Mouse (Mus musculus) liver, embryonic 11.5 days (tissue): ENCODE measurements at regions not wholly inside any gene's neighbourhood (a gene's known extent, or its start where the extent isn't known, plus 50 kb on each side); places are given as distances from the start of the nearest gene placed in this dataset.

ENCODE experiments used
- ATAC-seq: fragments of 200-750 bp; cut with Nextera tagmentation; replicated peaks from 2 replicates; pipeline ENCODE4 v1.8.0; 2017; ENCODE audit warnings: moderate number of reproducible peaks, mild to moderate bottlenecking, moderate TSS enrichment, moderate library complexity; ENCODE audit not compliant: low FRiP score
- DNase-seq: peaks from one replicate; pipeline ENCODE4 v3.0.0-alpha.2; 2017; ENCODE audit warnings: low spot score
- H3K27ac ChIP-seq: fragments of 300-500 bp; sonication (generic); 2 replicates; pipeline ENCODE4 v1.5.1; 2014; ENCODE audit warnings: mild to moderate bottlenecking, low read depth, low read length, control low read depth
- H3K27me3 ChIP-seq: fragments of 300-500 bp; sonication (generic); replicated peaks from 2 replicates; pipeline ENCODE4 v1.6.1; 2014; ENCODE audit warnings: low read length, mixed read lengths; ENCODE audit not compliant: control insufficient read depth, insufficient read depth
- H3K36me3 ChIP-seq: fragments of 300-500 bp; sonication (generic); 2 replicates; pipeline ENCODE4 v1.6.1; 2014; ENCODE audit warnings: mild to moderate bottlenecking, low read length, moderate library complexity, mixed read lengths; ENCODE audit not compliant: control insufficient read depth, insufficient read depth
- H3K4me1 ChIP-seq: fragments of 300-500 bp; sonication (generic); replicated peaks from 2 replicates; pipeline ENCODE4 v1.6.1; 2014; ENCODE audit warnings: low read length, mixed read lengths; ENCODE audit not compliant: control insufficient read depth, insufficient read depth
- H3K4me2 ChIP-seq: fragments of 300-500 bp; sonication (generic); 2 replicates; pipeline ENCODE4 v1.6.1; 2014; ENCODE audit warnings: mild to moderate bottlenecking, control low read depth, moderate library complexity
- H3K4me3 ChIP-seq: fragments of 300-500 bp; sonication (generic); 2 replicates; pipeline ENCODE4 v1.5.1; 2014; ENCODE audit warnings: low read depth, low read length, control low read depth
- H3K9ac ChIP-seq: fragments of 300-500 bp; sonication (generic); 2 replicates; pipeline ENCODE4 v1.6.1; 2014; ENCODE audit warnings: low read depth, low read length, control low read depth
- H3K9me3 ChIP-seq: fragments of 300-500 bp; sonication (generic); 2 replicates; pipeline ENCODE4 v1.6.1; 2016; ENCODE audit warnings: low read length, inconsistent platforms, mixed read lengths; ENCODE audit not compliant: control insufficient read depth
- WGBS: fragments of 180-500 bp; shearing (Covaris S2); extraction: QIAGEN DNeasy Blood & Tissue Kit; methylation state at CpG from one replicate; pipeline ENCODE4 v1.1.7; 2014; 5-methylcytosine and 5-hydroxymethylcytosine counted together

DNA sequence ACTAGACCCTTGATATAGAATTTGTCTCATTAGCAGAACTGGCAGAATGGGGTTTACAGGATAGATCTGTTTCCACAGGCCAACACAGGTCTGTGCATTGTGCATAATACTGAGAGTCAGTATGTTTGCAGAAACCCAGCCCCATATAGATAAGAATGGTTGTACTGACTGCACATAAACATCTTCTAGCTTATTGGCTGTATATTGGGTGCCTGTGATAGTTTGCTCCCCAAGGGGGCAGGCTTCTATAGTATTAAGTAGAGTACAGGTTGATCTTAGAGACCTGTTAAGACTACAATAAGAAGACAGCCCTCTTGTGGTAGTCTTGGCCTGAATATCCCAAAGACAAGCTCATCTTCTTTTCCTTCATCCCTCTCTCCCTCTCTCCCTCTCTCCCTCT, 90.1 kb upstream of the Tex13c2 start:
- ATAC-seq: peak; percentile 51; the same call in 1 of the 2 replicates
- H3K27me3 ChIP-seq: no peaks in the 10 kb centered on the region
- H3K4me2 ChIP-seq: no peak overlapping the region
- H3K9me3 ChIP-seq: no peaks in the 10 kb centered on the region
- no peaks in the 10 kb centered on the region for H3K36me3 ChIP-seq
- no peak for DNase-seq
- no peak overlapping the region for H3K9ac ChIP-seq
- H3K4me1 ChIP-seq: no peaks in the 10 kb centered on the region
- no peak overlapping the region for H3K4me3 ChIP-seq
- H3K27ac ChIP-seq: no peak overlapping the region

DNA sequence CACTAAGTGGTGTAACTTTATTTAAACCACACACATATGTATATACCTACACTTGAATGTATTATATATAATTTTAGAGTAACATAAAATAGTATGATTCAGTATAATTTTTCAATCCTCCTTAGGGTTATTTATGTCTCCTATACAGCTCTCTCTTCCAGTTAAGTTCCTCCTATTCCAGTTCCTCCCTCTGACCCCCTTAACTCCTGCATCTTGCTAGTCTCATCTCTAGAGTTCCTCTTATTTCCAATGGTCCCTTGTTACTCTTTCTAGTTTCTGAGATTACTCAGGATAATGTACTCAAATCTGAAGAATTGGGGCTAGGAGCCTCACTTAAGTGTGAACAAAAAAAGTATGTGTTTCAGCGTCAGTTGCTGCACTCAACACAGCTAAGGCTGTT, 88.4 kb upstream of the Tex13c2 start:
- no peak overlapping the region for H3K4me3 ChIP-seq
- H3K27me3 ChIP-seq: no peaks in the 10 kb centered on the region
- ATAC-seq (no peak), DNase-seq (no peak)
- H3K9ac ChIP-seq: no peak overlapping the region
- H3K4me1 ChIP-seq: no peaks in the 10 kb centered on the region
- H3K27ac ChIP-seq: no peak overlapping the region
- WGBS: 72% methylated on average over 1 of the region's 1 CpGs
- H3K9me3 ChIP-seq: no peaks in the 10 kb centered on the region
- no peak overlapping the region for H3K4me2 ChIP-seq
- no peaks in the 10 kb centered on the region for H3K36me3 ChIP-seq

DNA sequence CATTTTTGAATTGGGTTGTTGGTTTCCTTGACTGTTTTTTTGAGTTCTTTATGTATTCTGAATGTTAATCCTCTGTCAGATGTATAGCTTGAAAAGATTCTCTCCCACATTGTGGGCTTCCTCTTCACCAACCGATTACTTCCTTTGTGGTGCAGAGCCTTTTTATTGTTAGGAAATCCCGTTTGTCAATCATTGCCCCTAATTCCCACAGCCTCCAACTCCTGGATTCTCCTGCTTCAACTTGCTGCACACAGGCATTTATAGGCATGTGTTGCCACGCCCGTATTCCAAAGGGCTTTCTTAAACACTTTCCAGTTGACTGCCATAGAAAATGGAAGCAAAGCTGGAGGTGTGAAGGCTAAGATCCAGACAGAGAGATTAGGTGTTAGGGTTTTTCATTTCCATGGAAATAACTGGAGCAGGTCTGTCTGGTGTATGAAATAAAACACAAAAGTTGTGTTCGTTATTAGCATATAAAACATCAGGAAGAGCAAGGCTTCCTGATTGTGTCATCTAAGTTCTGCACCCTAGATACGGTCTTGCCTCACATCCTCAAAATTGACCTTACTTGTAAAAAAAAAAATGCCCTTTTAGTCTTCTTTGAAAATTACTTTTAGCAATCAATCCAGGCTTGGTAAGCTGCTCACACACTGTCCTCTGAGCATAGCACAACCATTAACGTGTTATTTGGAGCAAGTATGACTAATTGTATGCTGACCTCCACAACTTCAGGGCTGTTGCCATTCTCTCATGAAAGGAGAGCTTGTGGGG, 87.7 kb upstream of the Tex13c2 start:
- WGBS: 59% methylated on average over 7 of the region's 7 CpGs
- H3K27ac ChIP-seq: no peak overlapping the region
- no peaks in the 10 kb centered on the region for H3K27me3 ChIP-seq
- DNase-seq (no peak), ATAC-seq (no peak)
- H3K9ac ChIP-seq: no peak overlapping the region
- H3K4me1 ChIP-seq: no peaks in the 10 kb centered on the region
- H3K4me3 ChIP-seq: no peak overlapping the region
- H3K9me3 ChIP-seq: no peaks in the 10 kb centered on the region
- no peak overlapping the region for H3K4me2 ChIP-seq
- no peaks in the 10 kb centered on the region for H3K36me3 ChIP-seq

DNA sequence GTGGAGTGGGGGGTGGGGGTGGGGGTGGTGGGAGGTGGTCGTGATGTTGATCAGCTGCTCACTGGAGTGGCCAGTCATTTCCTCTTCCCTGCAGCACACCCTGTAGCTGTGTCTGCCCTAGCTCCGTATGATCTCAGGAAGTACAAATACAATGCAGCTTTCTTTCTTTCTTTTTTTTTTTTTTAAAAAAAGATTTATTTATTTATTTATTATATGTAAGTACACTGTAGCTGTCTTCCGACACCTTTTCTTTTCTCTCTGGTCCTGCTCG, 87.2 kb upstream of the Tex13c2 start:
- DNase-seq: no peak
- Histone ChIP-seq H3K4me2 (no peak overlapping the region), H3K4me1 (no peaks in the 10 kb centered on the region), H3K36me3 (no peaks in the 10 kb centered on the region), H3K27me3 (no peaks in the 10 kb centered on the region), H3K27ac (no peak overlapping the region), H3K4me3 (no peak overlapping the region), H3K9me3 (no peaks in the 10 kb centered on the region), H3K9ac (no peak overlapping the region)
- no peak for ATAC-seq
- 54% methylated on average over 4 of the region's 4 CpGs for WGBS

DNA sequence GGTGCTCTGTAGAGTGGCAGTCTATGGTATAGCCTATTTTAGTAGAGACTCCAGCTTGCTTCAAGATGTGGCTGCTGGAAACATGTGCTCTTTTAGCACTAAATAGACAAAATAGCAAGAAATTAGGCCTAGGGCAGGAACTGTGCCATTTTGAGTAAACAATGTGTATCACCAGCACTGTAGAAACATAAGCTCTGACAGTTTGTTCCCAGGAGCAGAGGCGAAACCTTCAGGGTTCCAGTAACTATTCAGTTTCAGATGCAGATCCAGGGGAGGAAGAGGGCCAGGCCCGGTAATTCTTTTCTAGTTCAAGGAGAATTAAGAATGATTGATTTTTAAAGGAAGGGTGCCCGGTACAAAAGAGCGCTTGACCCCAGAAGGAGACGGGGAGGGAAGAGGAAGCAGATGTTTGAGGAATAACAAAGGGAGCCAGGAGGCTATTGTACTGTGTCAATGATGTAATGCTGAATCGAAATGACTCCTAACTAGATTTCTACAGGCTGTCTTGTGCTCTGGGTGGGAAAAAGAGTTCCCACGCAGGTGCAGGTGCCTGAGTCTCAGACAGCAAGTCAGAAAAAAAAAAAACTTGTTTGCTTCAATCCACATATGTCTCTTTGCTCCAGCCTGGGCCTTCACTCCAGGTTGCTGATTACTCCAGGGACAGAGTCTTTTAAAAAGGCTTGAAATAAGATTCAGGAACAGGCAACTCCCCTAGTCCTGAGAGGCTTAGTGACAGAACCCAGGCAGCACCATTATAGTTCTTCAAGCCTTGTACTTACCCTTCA, 57.4 kb upstream of the Tex13c2 start:
- no peak overlapping the region for H3K27ac ChIP-seq
- H3K27me3 ChIP-seq: no peaks in the 10 kb centered on the region
- ATAC-seq: no peak
- no peaks in the 10 kb centered on the region for H3K9me3 ChIP-seq
- H3K4me1 ChIP-seq: no peaks in the 10 kb centered on the region
- 43% methylated on average over 7 of the region's 7 CpGs for WGBS
- no peak overlapping the region for H3K9ac ChIP-seq
- H3K4me3 ChIP-seq: no peak overlapping the region
- H3K4me2 ChIP-seq: no peak overlapping the region
- no peaks in the 10 kb centered on the region for H3K36me3 ChIP-seq
- DNase-seq: no peak
